Mouse (Mus musculus) CH12.LX (cell line): ENCODE results near the gene Tfdp2. TPM values are rescaled to one million over a fixed set of nuclear protein-coding genes. Genes with fewer than 3 reads are reported as not detected.

Experiments
- DNase-seq: peaks from one replicate; pipeline ENCODE4 v3.0.0-alpha.2; 2013; ENCODE audit errors: extremely low read depth
- H3K27ac ChIP-seq: 2 replicates; pipeline ENCODE4 v1.5.1; 2012; ENCODE audit warnings: low read depth, mild to moderate bottlenecking, control low read depth, moderate library complexity; ENCODE audit not compliant: insufficient read depth
- H3K27me3 ChIP-seq: replicated peaks from 2 replicates; pipeline ENCODE3; 2012; ENCODE audit warnings: inconsistent platforms
- H3K36me3 ChIP-seq, 2 experiments: replicated peaks in 1 of 2; 2 replicates each; pipeline versions ENCODE3 to v1.6.1; 2012; ENCODE audit warnings: inconsistent platforms in 1 of 2, low read length in 1 of 2, mild to moderate bottlenecking in 1 of 2, mixed read lengths in 1 of 2, moderate library complexity in 1 of 2; ENCODE audit not compliant: control insufficient read depth in 1 of 2, insufficient read depth in 1 of 2
- H3K4me1 ChIP-seq, 2 experiments: 2 replicates each; pipeline ENCODE4 v1.6.1; 2012; ENCODE audit warnings: inconsistent platforms in 1 of 2, moderate library complexity in 1 of 2; ENCODE audit not compliant: insufficient read depth in 2 of 2, control insufficient read depth in 1 of 2
- H3K4me2 ChIP-seq: 2 replicates; pipeline ENCODE4 v1.6.1; 2012; ENCODE audit warnings: low read depth, mild to moderate bottlenecking, control low read depth; ENCODE audit not compliant: poor library complexity, insufficient read depth, severe bottlenecking
- H3K4me3 ChIP-seq, 3 experiments: fragments of 150-350 bp in 1 of 3; sonication (generic) in 1 of 3; replicated peaks in 1 of 3; 2 replicates each; pipeline versions ENCODE3 to v1.5.1; 2011 to 2012; ENCODE audit warnings: low read depth in 2 of 3, low read length in 2 of 3, mild to moderate bottlenecking in 2 of 3, moderate library complexity in 2 of 3, control low read depth in 1 of 3, improper control_type of control experiment in 1 of 3, inconsistent platforms in 1 of 3, mixed read lengths in 1 of 3; ENCODE audit not compliant: poor library complexity in 1 of 3
- H3K79me2 ChIP-seq: replicated peaks from 2 replicates; pipeline ENCODE4 v1.6.1; 2012; ENCODE audit warnings: mild to moderate bottlenecking, moderate library complexity; ENCODE audit not compliant: control insufficient read depth, poor library complexity, insufficient read depth, severe bottlenecking; ENCODE audit errors: extremely low read depth
- H3K9ac ChIP-seq: 2 replicates; pipeline ENCODE4 v1.6.1; 2012; ENCODE audit warnings: low read depth, mild to moderate bottlenecking, control low read depth, moderate library complexity; ENCODE audit not compliant: insufficient read depth
- H3K9me3 ChIP-seq: replicated peaks from 2 replicates; pipeline ENCODE3; 2012; ENCODE audit warnings: low read length, inconsistent platforms, mixed read lengths
- BHLHE40 ChIP-seq: IDR thresholded peaks from 2 replicates; pipeline ENCODE4 v1.6.1; 2011; ENCODE audit warnings: mild to moderate bottlenecking, low read depth, low read length, improper control_type of control experiment
- CHD1 ChIP-seq: IDR thresholded peaks from 2 replicates; pipeline ENCODE4 v1.6.1; 2012; ENCODE audit warnings: low read depth, low read length, improper control_type of control experiment, inconsistent platforms
- CTCF ChIP-seq, 2 experiments: IDR thresholded peaks in 1 of 2; conservative IDR thresholded peaks in 1 of 2; 2 replicates each; pipeline ENCODE4 v1.5.1; 2011 to 2012; ENCODE audit warnings: low read depth in 2 of 2, low read length in 2 of 2, improper control_type of control experiment in 1 of 2, inconsistent platforms in 1 of 2, mild to moderate bottlenecking in 1 of 2, moderate library complexity in 1 of 2
- E2F4 ChIP-seq: IDR thresholded peaks from 2 replicates; pipeline ENCODE4 v1.6.1; 2011; ENCODE audit warnings: low read depth, low read length, improper control_type of control experiment; ENCODE audit not compliant: insufficient replicate concordance
- ELF1 ChIP-seq: IDR thresholded peaks from 2 replicates; pipeline ENCODE4 v1.6.1; 2014; ENCODE audit warnings: low read depth, mild to moderate bottlenecking, inconsistent platforms, low read length, improper control_type of control experiment
- ETS1 ChIP-seq: conservative IDR thresholded peaks from 2 replicates; pipeline ENCODE4 v1.6.1; 2012; ENCODE audit warnings: low read depth, mild to moderate bottlenecking, inconsistent platforms, low read length, improper control_type of control experiment, moderate library complexity
- GABPA ChIP-seq: IDR thresholded peaks from 2 replicates; pipeline ENCODE4 v1.6.1; 2012; ENCODE audit warnings: low read depth, low read length, improper control_type of control experiment, inconsistent platforms; ENCODE audit not compliant: insufficient replicate concordance
- HCFC1 ChIP-seq: IDR thresholded peaks from 2 replicates; pipeline ENCODE4 v1.6.1; 2012; ENCODE audit warnings: low read depth, mild to moderate bottlenecking, inconsistent platforms, low read length, improper control_type of control experiment
- IRF4 ChIP-seq: IDR thresholded peaks from 2 replicates; pipeline ENCODE4 v1.6.1; 2014; ENCODE audit warnings: low read depth, mild to moderate bottlenecking, inconsistent platforms, low read length, improper control_type of control experiment
- JUN ChIP-seq: IDR thresholded peaks from 2 replicates; pipeline ENCODE4 v1.6.1; 2011; ENCODE audit warnings: low read depth, mild to moderate bottlenecking, low read length, improper control_type of control experiment, moderate library complexity; ENCODE audit not compliant: insufficient read depth
- KAT2A ChIP-seq: IDR thresholded peaks from 2 replicates; pipeline ENCODE4 v1.6.1; 2012; ENCODE audit warnings: low read length, improper control_type of control experiment, inconsistent platforms; ENCODE audit not compliant: insufficient replicate concordance
- MAFK ChIP-seq: IDR thresholded peaks from 2 replicates; pipeline ENCODE4 v1.6.1; 2011; ENCODE audit warnings: low read length, improper control_type of control experiment; ENCODE audit not compliant: insufficient replicate concordance
- MAX ChIP-seq: IDR thresholded peaks from 2 replicates; pipeline ENCODE4 v1.6.1; 2011; ENCODE audit warnings: low read length, improper control_type of control experiment
- MAZ ChIP-seq: IDR thresholded peaks from 2 replicates; pipeline ENCODE4 v1.6.1; 2012; ENCODE audit warnings: low read depth, mild to moderate bottlenecking, inconsistent platforms, low read length, improper control_type of control experiment, moderate library complexity
- MEF2A ChIP-seq: IDR thresholded peaks from 2 replicates; pipeline ENCODE4 v1.6.1; 2014; ENCODE audit warnings: low read depth, mild to moderate bottlenecking, inconsistent platforms, low read length, improper control_type of control experiment, borderline replicate concordance
- MXI1 ChIP-seq: IDR thresholded peaks from 2 replicates; pipeline ENCODE4 v1.6.1; 2011; ENCODE audit warnings: mild to moderate bottlenecking, low read depth, low read length, improper control_type of control experiment
- MYC ChIP-seq: IDR thresholded peaks from 2 replicates; pipeline ENCODE4 v1.6.1; 2011; ENCODE audit warnings: low read depth, mild to moderate bottlenecking, improper control_type of control experiment, low read length
- NELFE ChIP-seq: IDR thresholded peaks from 2 replicates; pipeline ENCODE4 v1.6.1; 2011; ENCODE audit warnings: low read depth, low read length, improper control_type of control experiment
- NRF1 ChIP-seq: IDR thresholded peaks from 2 replicates; pipeline ENCODE4 v1.6.1; 2014; ENCODE audit warnings: low read depth, mild to moderate bottlenecking, inconsistent platforms, low read length, improper control_type of control experiment, moderate library complexity
- POLR2A ChIP-seq: IDR thresholded peaks from 2 replicates; pipeline ENCODE4 v1.6.1; 2011; ENCODE audit warnings: low read depth, mild to moderate bottlenecking, improper control_type of control experiment, low read length
- RCOR1 ChIP-seq: conservative IDR thresholded peaks from 2 replicates; pipeline ENCODE4 v1.6.1; 2012; ENCODE audit warnings: low read depth, mild to moderate bottlenecking, inconsistent platforms, low read length, improper control_type of control experiment
- SIN3A ChIP-seq: IDR thresholded peaks from 2 replicates; pipeline ENCODE4 v1.6.1; 2012; ENCODE audit warnings: low read length, improper control_type of control experiment, inconsistent platforms
- TCF12 ChIP-seq: IDR thresholded peaks from 2 replicates; pipeline ENCODE4 v1.6.1; 2014; ENCODE audit warnings: low read depth, mild to moderate bottlenecking, inconsistent platforms, low read length, improper control_type of control experiment
- UBTF ChIP-seq: IDR thresholded peaks from 2 replicates; pipeline ENCODE4 v1.6.1; 2012; ENCODE audit warnings: low read depth, mild to moderate bottlenecking, inconsistent platforms, low read length, improper control_type of control experiment, moderate library complexity
- USF1 ChIP-seq: IDR thresholded peaks from 2 replicates; pipeline ENCODE4 v1.6.1; 2014; ENCODE audit warnings: low read depth, mild to moderate bottlenecking, inconsistent platforms, low read length, improper control_type of control experiment
- USF2 ChIP-seq: conservative IDR thresholded peaks from 2 replicates; pipeline ENCODE4 v1.6.1; 2011; ENCODE audit warnings: low read depth, low read length, improper control_type of control experiment
- ZKSCAN1 ChIP-seq: IDR thresholded peaks from 2 replicates; pipeline ENCODE4 v1.6.1; 2012; ENCODE audit warnings: low read depth, inconsistent platforms, low read length, improper control_type of control experiment, borderline replicate concordance
- dilution Hi-C: fragments of 300-500 bp; cut with MboI; formaldehyde crosslinking; loops from 2 replicates; pipeline ENCODE4 v1.14.3; 2020; ENCODE audit warnings: low sequenced_read_pairs; ENCODE audit not compliant: extremely low pct_unique_long_range_greater_than_20kb, extremely low pct_ligation_motif_present
- in situ Hi-C: fragments of 300-500 bp; cut with MboI; formaldehyde crosslinking; loops from 3 replicates; pipeline ENCODE4 v1.14.3; 2019; ENCODE audit warnings: low sequenced_read_pairs, low pct_ligation_motif_present, low pct_unique_long_range_greater_than_20kb, mixed read lengths
- polyA plus RNA-seq: library from polyadenylated mRNA; unstranded; fragments of >175 nt; gene quantifications from 2 replicates; pipeline ENCODE4 v1.2.1, GENCODE M21; 2012; ENCODE audit warnings: low read depth; ENCODE audit not compliant: insufficient read length
- total RNA-seq, 2 experiments: library from RNA; depleted of rRNA; stranded (reverse); fragments of 300-350 nt in 1 of 2; fragments of >200 nt in 1 of 2; gene quantifications; 2 replicates each; pipeline ENCODE4 v1.2.3; 2012 to 2014

Tfdp2 gene
- total and polyA plus RNA-seq, 3 experiments = 3.4 to 4.9 (median 4.7) TPM

- Histone ChIP-seq H3K4me2 (no peak overlapping the region), H3K27ac (no peak overlapping the region), H3K9me3 (no peaks in the 10 kb centered on the region), H3K4me1 (no peaks in the 10 kb centered on the region), H3K79me2 (no peaks in the 10 kb centered on the region), H3K27me3 (no peaks in the 10 kb centered on the region), H3K9ac (no peak overlapping the region), H3K36me3 (peaks cover 0 to 18% of the 10 kb centered on the region in 2 experiments), H3K4me3 (no peak overlapping the region)
- in situ Hi-C loops = no loop called here
- no peak for DNase-seq
- TF ChIP-seq TCF12 (no peak), CTCF (conservative IDR thresholded peaks at IDR 0.05 in 1 of 2, IDR thresholded peaks at IDR 0.05 in 1 of 2; ENCODE audit: low read depth in 2 of 2, low read length in 2 of 2) (no peak), SIN3A (no peak), MAFK (no peak), KAT2A (no peak), CHD1 (no peak), HCFC1 (no peak), MAZ (no peak), POLR2A (no peak), BHLHE40 (no peak), JUN (no peak), ETS1 (no peak), USF1 (no peak), ZKSCAN1 (no peak), MXI1 (no peak), MAX (no peak)
- dilution Hi-C loops = no loop called here
Observed at GRCm38 (mm10) chr9:96326496-96326923, 130.4 kb downstream of the Tfdp2 start.

- TF ChIP-seq NRF1 (no peak), E2F4 (no peak), RCOR1 (no peak), ELF1 (no peak), UBTF (no peak), IRF4 (no peak), ZKSCAN1 (no peak), HCFC1 (no peak), MYC (no peak), NELFE (no peak), GABPA (no peak), SIN3A (no peak), POLR2A (no peak), CTCF (conservative IDR thresholded peaks at IDR 0.05 in 1 of 2, IDR thresholded peaks at IDR 0.05 in 1 of 2; ENCODE audit: low read depth in 2 of 2, low read length in 2 of 2) (no peak), USF2 (no peak), MEF2A (no peak)
- Histone ChIP-seq H3K9ac (no peak overlapping the region), H3K79me2 (no peaks in the 10 kb centered on the region), H3K36me3 (peaks cover 8 to 30% of the 10 kb centered on the region in 2 experiments), H3K4me1 (no peaks in the 10 kb centered on the region), H3K9me3 (no peaks in the 10 kb centered on the region), H3K4me3 (no peak overlapping the region), H3K4me2 (no peak overlapping the region), H3K27me3 (no peaks in the 10 kb centered on the region), H3K27ac (no peak overlapping the region)
- dilution Hi-C loops = no loop called here
- DNase-seq = no peak
- in situ Hi-C loops = no loop called here
Observed at GRCm38 (mm10) chr9:96328226-96328625, 132.2 kb downstream of the Tfdp2 start.
